Mouse (Mus musculus) left cerebral cortex, adult 2 months (tissue): ENCODE results near the gene Bpifb9b. TPM values are rescaled to one million over a fixed set of nuclear protein-coding genes. Genes with fewer than 3 reads are reported as not detected.
"Not testable (repeated sequence)": the region's sequence is repeated elsewhere in the genome, so short reads cannot be mapped to it uniquely, and the experiment has no call there.

ENCODE experiments used
- DNase-seq, 2 experiments: peaks; one replicate each; pipeline ENCODE4 v3.0.0; 2021 to 2022; ENCODE audit warnings: low spot score in 2 of 2, mixed read lengths in 1 of 2; ENCODE audit errors: extremely low spot score in 1 of 2
- H3K27ac ChIP-seq: fragments of 200-600 bp; 2 replicates; pipeline ENCODE4 v1.8.1; 2022
- H3K4me3 ChIP-seq: fragments of 200-600 bp; 2 replicates; pipeline ENCODE4 v1.8.1; 2022
- CTCF ChIP-seq: fragments of 200-600 bp; IDR thresholded peaks from 2 replicates; pipeline ENCODE4 v1.8.1; 2022; ENCODE audit warnings: antibody characterized with exemption, mild to moderate bottlenecking, moderate library complexity
- intact Hi-C: fragments of 180-260 bp; cut with DNase I; formaldehyde crosslinking; loops from one replicate; pipeline ENCODE4 v1.15.1; 2025
- long read RNA-seq, 2 experiments: library from polyadenylated mRNA; stranded (forward); transcript quantifications; one replicate each; pipeline ENCODE4 v2.0.0; 2021; ENCODE audit warnings: borderline mapping rate in 2 of 2
- total RNA-seq, 2 experiments: library from RNA; stranded (reverse); gene quantifications; 2 replicates each; pipeline ENCODE4 v1.2.3; 2021

Bpifb9b gene
- not detected for total RNA-seq
- long read RNA-seq, experiment 1: 0 reads
- long read RNA-seq, experiment 2: 0 reads

DNA sequence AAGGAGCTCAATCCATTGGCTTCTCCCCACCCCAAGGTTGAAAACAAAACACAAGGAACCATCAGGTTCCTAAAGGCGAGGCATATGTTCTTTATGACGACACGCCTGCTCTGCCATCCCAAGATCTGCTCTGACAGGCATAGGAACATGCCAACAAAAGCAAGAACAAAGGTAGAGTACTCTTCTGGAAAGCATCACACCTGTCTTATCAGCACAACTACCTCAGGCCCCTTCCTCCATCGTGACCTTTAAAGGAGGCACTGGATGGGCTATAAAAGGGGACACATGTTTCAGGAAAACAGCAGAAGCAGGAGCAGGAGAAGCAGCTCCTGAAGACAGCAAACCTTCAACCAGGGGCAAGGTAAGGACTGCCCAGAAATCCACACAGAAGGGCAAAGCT lies at the start of gene Bpifb9b:
Bpifb9b (plus strand) TSS at position 301 of the 400 bp plus-strand sequence.
- not testable (repeated sequence) for H3K27ac ChIP-seq, H3K4me3 ChIP-seq, DNase-seq
- intact Hi-C loops: loop anchor here (2.0 kb wide), 1 partner anchor 48 kb away; no protein-coding TSS in a partner anchor

DNA sequence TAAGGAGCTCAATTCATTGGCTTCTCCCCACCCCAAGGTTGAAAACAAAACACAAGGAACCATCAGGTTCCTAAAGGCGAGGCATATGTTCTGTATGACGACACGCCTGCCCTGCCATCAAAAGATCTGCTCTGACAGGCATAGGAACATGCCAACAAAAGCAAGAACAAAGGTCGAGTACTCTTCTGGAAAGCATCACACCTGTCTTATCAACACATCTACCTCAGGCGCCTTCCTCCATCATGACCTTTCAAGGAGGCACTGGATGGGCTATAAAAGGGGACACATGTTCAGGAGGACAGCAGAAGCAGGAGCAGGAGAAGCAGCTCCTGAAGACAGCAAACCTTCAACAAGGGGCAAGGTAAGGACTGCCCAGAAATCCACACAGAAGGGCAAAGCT lies 49.5 kb upstream of the Bpifb9b start, which contains the start of gene Bpifb9a:
Bpifb9a (plus strand) TSS at position 301 of the 400 bp plus-strand sequence.
- H3K4me3 ChIP-seq, intact Hi-C loops, H3K27ac ChIP-seq, DNase-seq: not testable (repeated sequence)

DNA sequence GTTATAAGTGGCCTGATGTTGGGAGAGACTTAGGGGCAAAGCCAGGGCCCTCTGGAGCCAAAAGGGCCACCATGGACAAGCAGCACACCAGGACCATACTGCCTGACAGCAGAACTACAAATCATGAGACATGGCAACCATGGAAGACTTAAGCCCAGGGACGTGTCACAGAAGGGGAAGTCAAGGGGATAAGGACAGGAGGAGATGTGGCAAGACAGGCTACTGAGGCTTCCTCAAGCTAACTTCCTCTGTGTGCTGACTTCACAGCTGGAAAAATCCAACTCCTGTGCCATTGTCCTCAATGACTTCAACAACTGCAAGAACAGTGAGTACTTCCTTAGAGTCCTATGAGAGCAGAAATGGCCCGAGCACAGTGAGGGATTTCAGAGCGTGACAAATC lies 42.6 kb upstream of the Bpifb9b start:
- H3K4me3 ChIP-seq, intact Hi-C loops, H3K27ac ChIP-seq, DNase-seq: not testable (repeated sequence)

DNA sequence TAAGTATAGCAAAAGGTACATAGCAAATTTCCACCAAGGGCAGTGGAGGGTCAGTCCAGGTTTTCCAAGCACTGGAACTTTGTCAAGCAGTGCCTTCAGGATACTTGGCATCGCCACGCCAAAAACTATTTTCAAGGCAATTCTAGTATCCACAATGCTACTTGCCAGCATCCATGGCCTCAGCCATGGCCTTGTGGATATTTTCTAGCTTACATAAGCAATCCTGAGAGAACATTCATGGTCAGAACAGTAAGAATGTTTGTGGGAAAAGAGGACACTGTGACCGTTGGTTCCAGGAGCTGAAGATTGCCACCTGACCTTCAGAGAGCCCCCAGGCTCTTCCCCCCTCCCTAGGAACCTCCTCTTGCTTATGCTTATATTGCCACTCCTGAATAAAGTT lies 15.2 kb upstream of the Bpifb9b start:
- H3K4me3 ChIP-seq, intact Hi-C loops, DNase-seq, H3K27ac ChIP-seq: not testable (repeated sequence)

DNA sequence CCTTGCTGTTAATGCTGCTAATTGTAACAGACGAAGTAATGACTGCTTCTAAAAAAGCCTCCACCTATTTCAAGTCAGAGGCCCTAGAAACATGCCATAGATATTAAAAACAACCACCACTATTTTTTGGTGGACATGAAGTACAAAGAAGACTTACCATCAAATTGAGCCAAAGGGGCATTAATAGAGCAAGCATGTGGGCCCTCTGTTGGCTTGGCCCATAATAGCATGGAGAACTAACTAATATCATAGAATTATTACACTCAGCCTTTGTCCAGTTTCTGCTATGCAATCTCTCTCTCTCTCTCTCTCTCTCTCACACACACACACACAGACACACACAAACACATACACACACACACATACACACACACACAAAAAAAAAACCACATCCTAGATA lies 14.2 kb upstream of the Bpifb9b start:
- DNase-seq: no peak
- H3K27ac ChIP-seq: no peak overlapping the region
- no peak overlapping the region for H3K4me3 ChIP-seq
- intact Hi-C loops: no loop called here
- no peak; the same call in 1 of the 2 replicates for TF ChIP-seq CTCF

DNA sequence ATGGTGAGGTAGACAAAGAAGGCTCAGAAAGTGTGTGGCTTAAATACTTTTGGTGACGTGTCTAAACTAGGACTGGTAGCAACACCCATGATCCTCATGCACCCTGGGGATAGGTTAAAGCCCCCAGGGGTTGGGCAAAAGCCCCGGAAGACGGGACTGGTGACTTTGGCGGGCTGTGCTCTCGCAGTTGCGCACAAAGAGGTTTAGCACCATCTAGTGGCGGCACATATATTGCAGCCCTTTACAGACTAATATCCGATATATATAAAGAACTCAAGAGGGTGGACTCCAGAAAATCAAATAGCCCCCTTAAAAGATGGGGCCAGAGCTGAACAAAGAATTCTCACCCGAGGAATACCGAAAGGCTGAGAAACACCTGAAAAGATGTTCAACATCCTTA lies 12.3 kb upstream of the Bpifb9b start:
- H3K4me3 ChIP-seq, intact Hi-C loops, H3K27ac ChIP-seq: not testable (repeated sequence)
- peak in 1 of 2 experiments; percentile 38 for DNase-seq
- TF ChIP-seq CTCF: peak; percentile 66

DNA sequence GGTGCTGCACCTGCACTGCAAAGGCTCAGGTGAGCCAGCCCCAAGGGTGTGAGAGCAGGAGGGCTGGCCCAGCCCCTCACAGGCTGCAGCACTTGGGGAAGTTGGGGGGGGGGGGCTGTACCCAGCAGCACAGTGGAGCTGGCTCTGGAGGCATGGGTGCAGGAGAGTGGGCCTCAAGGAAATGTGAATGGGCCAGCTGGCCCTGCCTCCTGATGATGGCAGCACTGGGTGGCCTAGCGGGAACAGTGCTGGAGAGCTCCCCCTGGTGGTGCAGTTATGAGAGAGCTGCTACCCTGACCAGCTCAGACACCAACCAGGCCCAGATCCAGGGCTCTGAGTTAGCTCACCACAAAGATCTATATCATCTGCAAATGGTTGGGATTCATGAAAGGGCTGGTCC lies 6.5 kb upstream of the Bpifb9b start:
- intact Hi-C loops: loop anchor here (1.0 kb wide), 1 partner anchor 127 kb away; no protein-coding TSS in a partner anchor
- TF ChIP-seq CTCF: peak; percentile 71
- no peak overlapping the region for H3K27ac ChIP-seq
- peak; percentile 31 to 46 for DNase-seq
- no peak overlapping the region for H3K4me3 ChIP-seq

DNA sequence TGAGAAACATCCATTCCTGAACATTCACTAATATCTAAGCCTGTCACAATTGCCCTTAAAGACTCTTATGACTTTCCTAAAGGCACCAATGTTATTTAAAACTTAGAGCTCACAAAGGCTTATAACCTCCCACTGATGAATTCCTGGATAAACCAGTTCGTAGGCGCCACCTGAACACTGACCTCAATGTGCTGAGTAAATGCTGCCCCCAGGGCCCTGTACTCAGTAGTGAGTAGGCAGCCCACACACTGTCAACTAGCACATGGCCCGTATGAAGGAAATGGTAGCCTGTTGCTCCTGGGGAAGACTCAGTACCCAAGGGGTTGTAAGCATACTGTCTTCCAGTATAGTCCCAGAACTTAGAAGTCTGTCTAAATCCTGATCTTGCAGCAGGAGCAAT lies 5.3 kb upstream of the Bpifb9b start:
- Histone ChIP-seq H3K4me3 (no peak overlapping the region), H3K27ac (no peak overlapping the region)
- intact Hi-C loops: no loop called here
- DNase-seq: no peak
- TF ChIP-seq CTCF: no peak

DNA sequence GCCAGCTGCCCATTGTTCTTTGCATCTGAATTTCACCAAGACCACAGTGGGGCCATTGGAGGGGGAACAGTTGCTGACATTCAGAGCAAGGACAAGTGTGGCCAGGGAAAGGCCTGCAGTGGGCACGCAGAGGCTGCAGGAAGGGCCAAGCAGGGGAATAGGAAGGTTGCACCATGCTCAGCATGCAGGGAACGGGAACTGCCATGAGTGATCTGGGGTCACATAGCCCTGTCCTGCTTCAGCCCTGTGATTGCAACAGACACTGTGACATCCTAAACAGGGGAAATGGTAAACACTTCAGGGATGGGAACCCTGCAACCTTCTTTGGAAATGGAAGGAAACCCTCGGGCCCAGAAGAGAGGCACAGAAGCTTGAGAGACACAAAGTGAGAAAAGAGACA lies 2.4 kb upstream of the Bpifb9b start:
- intact Hi-C loops, H3K27ac ChIP-seq, H3K4me3 ChIP-seq, DNase-seq: not testable (repeated sequence)

DNA sequence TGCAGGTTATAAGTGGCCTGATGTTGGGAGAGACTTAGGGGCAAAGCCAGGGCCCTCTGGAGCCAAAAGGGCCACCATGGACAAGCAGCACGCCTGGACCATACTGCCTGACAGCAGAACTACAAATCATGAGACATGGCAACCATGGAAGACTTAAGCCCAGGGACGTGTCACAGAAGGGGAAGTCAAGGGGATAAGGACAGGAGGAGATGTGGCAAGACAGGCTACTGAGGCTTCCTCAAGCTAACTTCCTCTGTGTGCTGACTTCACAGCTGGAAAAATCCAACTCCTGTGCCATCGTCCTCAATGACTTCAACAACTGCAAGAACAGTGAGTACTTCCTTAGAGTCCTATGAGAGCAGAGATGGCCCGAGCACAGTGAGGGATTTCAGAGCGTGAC lies 6.7 kb downstream of the Bpifb9b start:
- H3K27ac ChIP-seq, H3K4me3 ChIP-seq, intact Hi-C loops, DNase-seq: not testable (repeated sequence)

DNA sequence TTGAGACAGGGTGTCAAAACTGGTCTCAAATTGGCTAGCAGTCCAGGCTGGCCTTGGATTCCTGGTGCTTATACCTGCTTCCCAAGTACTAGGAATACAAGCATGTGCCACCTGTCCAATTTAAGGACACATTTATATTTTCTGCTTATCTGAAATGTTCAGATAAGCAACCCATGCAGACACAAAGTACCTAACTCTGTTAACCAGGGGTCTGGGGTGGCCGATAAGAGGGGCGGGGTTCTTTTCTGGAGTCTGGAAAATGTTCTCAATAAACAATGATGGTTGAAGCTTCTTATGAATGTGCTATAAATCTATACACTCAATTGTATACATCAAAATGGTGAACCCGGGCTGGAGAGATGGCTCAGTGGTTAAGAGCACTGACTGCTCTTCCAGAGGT lies 19.8 kb downstream of the Bpifb9b start:
- no peak for DNase-seq
- intact Hi-C loops: no loop called here
- Histone ChIP-seq H3K27ac (no peak overlapping the region), H3K4me3 (no peak overlapping the region)
- TF ChIP-seq CTCF: no peak

DNA sequence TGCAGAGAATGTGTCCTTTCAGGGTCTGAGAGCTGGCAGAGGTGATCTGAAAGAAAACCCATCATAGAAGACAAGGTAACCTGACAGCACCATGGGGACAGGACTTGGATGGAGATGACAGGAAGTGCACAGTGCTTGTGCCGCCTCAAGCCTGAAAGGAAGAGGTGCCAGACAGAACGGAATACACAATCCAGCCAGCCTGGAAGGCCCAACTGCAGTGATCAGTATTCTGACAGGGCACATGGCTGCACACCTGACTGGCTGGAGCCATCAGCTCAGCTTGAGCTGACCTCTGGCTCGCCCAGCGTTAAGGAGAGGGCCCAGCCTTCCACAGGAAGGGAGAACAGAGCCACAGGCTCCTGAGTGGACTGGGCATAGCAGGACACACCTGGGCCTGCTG lies 28.5 kb downstream of the Bpifb9b start:
- no peak for DNase-seq
- Histone ChIP-seq H3K27ac (no peak overlapping the region), H3K4me3 (no peak overlapping the region)
- no peak for TF ChIP-seq CTCF
- intact Hi-C loops: no loop called here

DNA sequence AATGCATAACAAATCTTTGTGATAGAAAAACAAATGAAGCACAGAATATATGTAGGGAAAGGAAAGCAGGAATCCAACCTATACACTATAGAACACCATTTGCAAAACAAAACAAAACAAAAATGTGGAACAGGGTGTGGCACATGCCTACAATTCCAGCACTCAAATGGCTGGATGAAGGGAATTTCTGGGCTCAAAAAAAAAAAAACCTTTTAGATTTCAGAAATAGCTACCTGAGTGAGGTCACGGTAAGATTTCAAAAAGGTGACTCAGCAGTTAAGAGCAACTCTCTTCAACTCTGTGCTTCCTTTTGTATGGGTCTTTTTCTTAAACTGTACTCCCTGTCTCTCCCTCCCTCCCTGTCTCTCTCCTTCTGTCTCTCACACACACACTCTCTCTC lies 31.1 kb downstream of the Bpifb9b start:
- H3K27ac ChIP-seq: no peak overlapping the region
- TF ChIP-seq CTCF: no peak
- no peak for DNase-seq
- no peak overlapping the region for H3K4me3 ChIP-seq
- intact Hi-C loops: no loop called here

DNA sequence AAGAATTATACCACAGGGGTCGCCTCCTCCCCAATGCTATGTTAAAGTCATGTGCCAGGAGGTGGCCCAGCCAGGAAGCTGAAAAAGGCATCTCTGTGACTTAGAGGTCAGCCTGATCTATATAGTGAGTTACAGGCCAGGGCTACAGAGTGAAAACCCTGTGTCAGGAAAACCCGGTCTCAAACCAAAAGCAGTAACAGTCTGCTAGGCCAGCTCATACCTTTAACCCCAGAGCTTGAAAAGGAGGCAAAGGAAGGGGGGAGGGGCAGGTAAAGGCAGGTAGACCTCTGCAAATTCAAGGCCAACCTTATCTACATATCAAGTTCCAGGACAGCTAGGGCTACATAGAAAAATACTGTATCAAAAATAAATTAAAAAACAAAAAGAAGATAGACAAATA lies 32.3 kb downstream of the Bpifb9b start:
- Histone ChIP-seq H3K27ac (no peak overlapping the region), H3K4me3 (no peak overlapping the region)
- no peak for DNase-seq
- no peak for TF ChIP-seq CTCF
- intact Hi-C loops: no loop called here
